Mouse (Mus musculus) liver, postnatal 0 days (tissue): ENCODE measurements around the gene Mis18a. TPM values are rescaled to one million over a fixed set of nuclear protein-coding genes. Genes with fewer than 3 reads are reported as not detected.
A peak's percentile ranks its signal among the peaks of the same experiment; 100 is the strongest.

Experiments
- ATAC-seq: fragments of 200-750 bp; cut with Nextera tagmentation; 2 replicates; pipeline ENCODE4 v1.8.0; 2017; ENCODE audit warnings: mild to moderate bottlenecking, moderate library complexity
- DNase-seq: peaks from one replicate; pipeline ENCODE4 v3.0.0-alpha.2; 2016
- H3K27ac ChIP-seq: fragments of 300-500 bp; sonication (generic); 2 replicates; pipeline ENCODE4 v1.5.1; 2014; ENCODE audit warnings: antibody characterized with exemption, moderate library complexity, mild to moderate bottlenecking, low read depth
- H3K27me3 ChIP-seq: fragments of 300-500 bp; sonication (generic); 2 replicates; pipeline ENCODE4 v1.6.1; 2014; ENCODE audit warnings: low read length, control low read depth, mixed read lengths; ENCODE audit not compliant: insufficient read depth
- H3K36me3 ChIP-seq: fragments of 300-500 bp; sonication (generic); replicated peaks from 2 replicates; pipeline ENCODE4 v1.6.1; 2014; ENCODE audit warnings: mild to moderate bottlenecking, control low read depth, low read length, moderate library complexity, mixed read lengths; ENCODE audit not compliant: insufficient read depth
- H3K4me1 ChIP-seq: fragments of 300-500 bp; sonication (generic); 2 replicates; pipeline ENCODE4 v1.6.1; 2014; ENCODE audit warnings: antibody characterized with exemption, mild to moderate bottlenecking, control low read depth; ENCODE audit not compliant: insufficient read depth
- H3K4me2 ChIP-seq: fragments of 300-500 bp; sonication (generic); 2 replicates; pipeline ENCODE4 v1.6.1; 2014; ENCODE audit warnings: low read depth, mild to moderate bottlenecking, low read length, moderate library complexity, mixed read lengths
- H3K4me3 ChIP-seq: fragments of 300-500 bp; sonication (generic); 2 replicates; pipeline ENCODE4 v1.5.1; 2014; ENCODE audit warnings: low read depth, low read length
- H3K9ac ChIP-seq: fragments of 300-500 bp; sonication (generic); replicated peaks from 2 replicates; pipeline ENCODE4 v1.6.1; 2014; ENCODE audit warnings: mild to moderate bottlenecking, moderate library complexity
- H3K9me3 ChIP-seq: fragments of 300-500 bp; sonication (generic); 2 replicates; pipeline ENCODE4 v1.6.1; 2016; ENCODE audit warnings: mild to moderate bottlenecking, control low read depth, low read length, mixed read lengths
- CTCF ChIP-seq: sonication (generic); IDR thresholded peaks from 2 replicates; pipeline ENCODE4 v1.5.1; 2016; ENCODE audit warnings: antibody characterized with exemption, low read depth
- EP300 ChIP-seq: IDR thresholded peaks from 2 replicates; pipeline ENCODE4 v1.6.1; 2016; ENCODE audit warnings: antibody characterized with exemption, low read depth, mild to moderate bottlenecking
- WGBS: fragments of 180-500 bp; shearing (Covaris S2); extraction: QIAGEN DNeasy Blood & Tissue Kit; methylation state at CpG from one replicate; pipeline ENCODE4 v1.1.7; 2014; ENCODE audit not compliant: insufficient replicate concordance; 5-methylcytosine and 5-hydroxymethylcytosine counted together
- polyA plus RNA-seq: library from polyadenylated mRNA; unstranded; fragments of >200 nt; fragmentation: Nextera tagmentation; extraction: Ambion mirVana; gene quantifications from 2 replicates; pipeline ENCODE4 v1.2.1, GENCODE M21; 2015

The Mis18a gene
- polyA plus RNA-seq, 1 experiment from 2014 or later, result 25.7 TPM

GRCm38 (mm10) chr16:90760515-90760914 is 33.3 kb upstream of the Mis18a start:
- Histone ChIP-seq H3K9ac (no peak overlapping the region; the same call in 1 of the 2 replicates), H3K4me3 (no peak overlapping the region), H3K27me3 (no peaks in the 10 kb centered on the region), H3K36me3 (peaks cover 28% of the 10 kb centered on the region), H3K4me2 (no peak overlapping the region), H3K27ac (peak overlapping the region; percentile 56), H3K4me1 (peaks cover 18% of the 10 kb centered on the region), H3K9me3 (no peaks in the 10 kb centered on the region)
- 33% methylated on average over 4 of the region's 4 CpGs for WGBS
- DNase-seq (peak; percentile 51), ATAC-seq (peak; percentile 90)
- 0 out of 2 replicates have a peak, but pooled peaks have one; percentile 43 for TF ChIP-seq EP300
- no peak for TF ChIP-seq CTCF

DNA sequence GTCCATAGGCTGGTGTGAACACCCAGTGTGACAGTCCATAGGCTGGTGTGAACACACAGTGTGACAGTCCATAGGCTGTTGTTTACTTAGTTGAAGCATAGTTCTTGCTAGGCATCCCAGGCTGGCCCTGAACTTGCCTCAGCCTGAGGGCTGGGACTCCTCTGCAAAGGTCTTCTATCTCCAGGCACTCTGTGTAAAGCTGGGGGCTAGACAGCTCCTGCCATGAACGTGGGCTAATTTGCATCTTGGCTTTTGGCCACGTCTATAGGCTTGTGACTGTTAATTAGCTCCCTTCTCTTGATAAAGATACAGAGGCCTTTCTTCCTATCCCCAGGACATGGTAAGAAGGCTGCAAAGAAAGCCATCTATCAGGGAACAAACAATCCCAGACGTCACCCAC is 32.1 kb upstream of the Mis18a start:
- 57% methylated on average over 3 of the region's 3 CpGs for WGBS
- ATAC-seq (no peak), DNase-seq (no peak)
- peaks cover 29% of the 10 kb centered on the region for H3K36me3 ChIP-seq
- no peak overlapping the region; the same call in 1 of the 2 replicates for H3K27ac ChIP-seq
- no peaks in the 10 kb centered on the region for H3K9me3 ChIP-seq
- peaks cover 18% of the 10 kb centered on the region for H3K4me1 ChIP-seq
- no peak overlapping the region for H3K4me2 ChIP-seq
- no peak for TF ChIP-seq CTCF
- no peak for TF ChIP-seq EP300
- no peak overlapping the region for H3K9ac ChIP-seq
- no peak overlapping the region for H3K4me3 ChIP-seq
- no peaks in the 10 kb centered on the region for H3K27me3 ChIP-seq

DNA sequence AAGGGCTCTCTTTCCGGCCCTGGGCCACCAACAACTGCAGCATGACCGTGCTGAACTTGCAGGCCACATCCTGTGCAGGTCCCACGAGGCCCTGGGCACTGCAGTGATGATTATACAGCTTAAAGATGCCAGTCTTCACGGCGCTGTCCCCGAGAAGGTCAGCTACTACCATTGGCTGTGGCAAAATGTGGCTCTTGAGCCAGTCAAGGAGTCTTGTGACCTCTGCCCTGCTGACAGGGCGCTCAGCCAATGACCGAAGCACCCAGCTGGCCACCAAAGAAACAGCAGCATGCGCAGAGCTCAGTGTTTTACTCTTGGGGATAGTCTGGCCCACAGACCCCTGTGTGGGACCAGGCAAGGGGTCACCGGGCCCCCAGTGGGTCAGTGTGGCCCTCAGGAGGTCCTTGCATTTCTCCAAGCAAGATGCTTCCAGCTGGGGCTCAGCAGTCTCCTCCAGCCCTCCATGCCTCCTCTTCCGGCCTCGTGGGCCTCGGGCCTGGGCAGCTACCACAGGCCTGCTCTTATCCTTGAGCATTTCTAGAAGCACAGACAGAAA is 26.3 kb upstream of the Mis18a start:
- H3K4me1 ChIP-seq, result peaks cover 4% of the 10 kb centered on the region; the same call in 1 of the 2 replicates
- WGBS, result 78% methylated on average over 13 of the region's 13 CpGs
- H3K27ac ChIP-seq, result no peak overlapping the region
- peaks cover 33% of the 10 kb centered on the region for H3K36me3 ChIP-seq
- no peaks in the 10 kb centered on the region for H3K27me3 ChIP-seq
- H3K9me3 ChIP-seq, result no peaks in the 10 kb centered on the region
- no peak overlapping the region for H3K4me3 ChIP-seq
- DNase-seq (no peak), ATAC-seq (no peak)
- no peak overlapping the region for H3K4me2 ChIP-seq
- H3K9ac ChIP-seq, result no peak overlapping the region
- TF ChIP-seq CTCF (no peak), EP300 (no peak)

GRCm38 (mm10) chr16:90748169-90748568 is 21.0 kb upstream of the Mis18a start:
- H3K4me1 ChIP-seq, result peaks cover 7% of the 10 kb centered on the region; the same call in 1 of the 2 replicates
- no peak overlapping the region for H3K27ac ChIP-seq
- H3K27me3 ChIP-seq, result no peaks in the 10 kb centered on the region
- 76% methylated on average over 7 of the region's 7 CpGs for WGBS
- H3K9ac ChIP-seq, result no peak overlapping the region
- TF ChIP-seq EP300, result no peak
- no peak overlapping the region for H3K4me3 ChIP-seq
- no peak overlapping the region for H3K4me2 ChIP-seq
- no peak for ATAC-seq
- no peak for DNase-seq
- peaks cover 13% of the 10 kb centered on the region for H3K36me3 ChIP-seq
- no peaks in the 10 kb centered on the region for H3K9me3 ChIP-seq

- DNase-seq, result no peak
- ATAC-seq, result 0 out of 2 replicates have a peak, but pooled peaks have one; percentile 8
- Histone ChIP-seq H3K9me3 (no peaks in the 10 kb centered on the region), H3K36me3 (peaks cover 8% of the 10 kb centered on the region; the same call in 1 of the 2 replicates), H3K4me3 (no peak overlapping the region), H3K27ac (no peak overlapping the region), H3K4me1 (peaks cover 7% of the 10 kb centered on the region; the same call in 1 of the 2 replicates), H3K27me3 (no peaks in the 10 kb centered on the region), H3K9ac (no peak overlapping the region), H3K4me2 (no peak overlapping the region)
- WGBS, result 55% methylated on average over 6 of the region's 6 CpGs
- TF ChIP-seq EP300, result no peak
- TF ChIP-seq CTCF, result no peak
Measured at GRCm38 (mm10) chr16:90747143-90747542, 19.9 kb upstream of the Mis18a start.

- Histone ChIP-seq H3K9ac (peak within 1 kb of the TSS; percentile 57), H3K36me3 (no peaks in the 10 kb centered on the region), H3K27me3 (no peaks in the 10 kb centered on the region), H3K27ac (peak within 1 kb of the TSS; percentile 78), H3K4me1 (peaks cover 21% of the 10 kb centered on the region), H3K9me3 (no peaks in the 10 kb centered on the region), H3K4me2 (peak within 1 kb of the TSS; percentile 66), H3K4me3 (peak within 1 kb of the TSS; percentile 34)
- 55% methylated on average over 26 of the region's 26 CpGs for WGBS
- peak; percentile 67 for ATAC-seq
- peak; percentile 65 for DNase-seq
- peak; percentile 60 for TF ChIP-seq CTCF
- 0 out of 2 replicates have a peak, but pooled peaks have one; percentile 14 for TF ChIP-seq EP300
Measured at GRCm38 (mm10) chr16:90738092-90738956, 11.1 kb upstream of the Mis18a start, which contains the start of gene Mrap. TSS of gene Mrap (plus strand) at chr16:90738207.
